14 mouse cellular contexts compared by ENCODE assay signal in the genomic region with DNA sequence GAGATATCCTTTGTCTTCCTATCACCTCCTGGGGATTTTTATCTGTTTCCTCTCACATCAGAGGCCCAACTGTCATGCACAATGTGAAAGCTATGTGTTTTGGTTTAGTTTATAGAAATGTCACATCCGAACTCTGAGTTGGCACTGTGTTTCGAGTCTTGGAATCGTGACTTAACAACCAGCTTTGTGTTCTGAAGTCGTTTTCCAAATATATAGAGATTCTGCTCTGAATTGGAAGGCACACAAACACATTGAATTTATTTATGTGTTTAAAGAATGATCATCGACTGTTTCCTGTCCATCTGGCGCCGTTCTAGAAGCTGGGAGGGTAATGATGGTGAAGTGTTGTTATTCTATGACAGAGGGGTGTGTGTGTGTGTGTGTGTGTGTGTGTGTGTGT.
DNase-seq lines count a peak whose midpoint lies in the region; ATAC-seq lines count a peak whose summit lies in the region.
"Had no signal": no experiment of that assay in that cellular context is flagged by ENCODE, and none has a peak within 500 bp of the region (broad histone marks: within the 10 kb centered on the region; RNA-seq: fewer than 3 reads in every experiment).

No protein-coding gene starts in this region.

- intact Hi-C loops in left cerebral cortex, postnatal 25 days (cut with DNase I): no loop called here
- intact Hi-C loops in left cerebral cortex, postnatal 4 days (cut with DNase I): no loop called here

- no peak for DNase-seq in hindbrain, embryonic 14.5 days (ENCODE audit: low spot score)
- peak; percentile 28 to 51 for DNase-seq in left cerebral cortex, postnatal 25 days (ENCODE audit: low spot score in 2 of 2)
- DNase-seq in left cerebral cortex, postnatal 4 days: no peak
- peak; percentile 65 to 73 for DNase-seq in right cerebral cortex, postnatal 10 days (ENCODE audit: low spot score in 2 of 2)
- DNase-seq in spleen, postnatal 10 days (ENCODE audit: low spot score in 2 of 2): no peak
- no peak for DNase-seq in liver, embryonic 11.5 days (ENCODE audit: low spot score)
- DNase-seq: cerebellum, adult 11-12 months; liver, postnatal 0 days; spleen, adult 18-20 months had no signal

- no peak overlapping the region for H3K4me2 ChIP-seq in hindbrain, embryonic 14.5 days (replicated peaks)
- no peak overlapping the region for H3K4me2 ChIP-seq in hindbrain, embryonic 13.5 days
- peak overlapping the region; percentile 6; the same call in 1 of the 2 replicates for H3K4me2 ChIP-seq in embryonic facial prominence, embryonic 15.5 days (replicated peaks)
- H3K4me2 ChIP-seq in liver, embryonic 11.5 days: no peak overlapping the region

- WGBS in hindbrain, embryonic 14.5 days: 75% methylated on average over 7 of the region's 7 CpGs
- WGBS in hindbrain, embryonic 13.5 days: 63% methylated on average over 7 of the region's 7 CpGs
- 32% methylated on average over 7 of the region's 7 CpGs for WGBS in embryonic facial prominence, embryonic 15.5 days
- 68% methylated on average over 7 of the region's 7 CpGs for WGBS in liver, embryonic 11.5 days

- ATAC-seq in hindbrain, embryonic 14.5 days (ENCODE audit: low FRiP score): no peak
- no peak for ATAC-seq in hindbrain, embryonic 13.5 days (ENCODE audit: low FRiP score)
- no peak for ATAC-seq in embryonic facial prominence, embryonic 15.5 days (ENCODE audit: insufficient number of reproducible peaks, low FRiP score, low TSS enrichment, low read depth)
- no peak for ATAC-seq in liver, embryonic 11.5 days (replicated peaks; ENCODE audit: low FRiP score)
- ATAC-seq: liver, postnatal 0 days; midbrain, embryonic 16.5 days; Patski had no signal

- H3K4me3 ChIP-seq in hindbrain, embryonic 14.5 days (replicated peaks; ENCODE audit: low read length): no peak overlapping the region
- H3K4me3 ChIP-seq in hindbrain, embryonic 13.5 days: no peak overlapping the region
- H3K4me3 ChIP-seq in embryonic facial prominence, embryonic 15.5 days (replicated peaks): no peak overlapping the region
- H3K4me3 ChIP-seq in liver, embryonic 11.5 days (ENCODE audit: low read depth, low read length): no peak overlapping the region
- H3K4me3 ChIP-seq: heart, embryonic 10.5 days had no signal

- no peaks in the 10 kb centered on the region for H3K27me3 ChIP-seq in hindbrain, embryonic 14.5 days (ENCODE audit: control insufficient read depth, insufficient read depth, low read length)
- H3K27me3 ChIP-seq in hindbrain, embryonic 13.5 days: no peaks in the 10 kb centered on the region
- H3K27me3 ChIP-seq in embryonic facial prominence, embryonic 15.5 days: no peaks in the 10 kb centered on the region
- no peaks in the 10 kb centered on the region for H3K27me3 ChIP-seq in liver, embryonic 11.5 days (replicated peaks; ENCODE audit: control insufficient read depth, insufficient read depth, low read length)

- H3K4me1 ChIP-seq in hindbrain, embryonic 14.5 days (replicated peaks; ENCODE audit: control insufficient read depth, insufficient read depth, low read length): peaks cover 20% of the 10 kb centered on the region; the same call in 1 of the 2 replicates
- peaks cover 20% of the 10 kb centered on the region for H3K4me1 ChIP-seq in hindbrain, embryonic 13.5 days (replicated peaks)
- peaks cover 29% of the 10 kb centered on the region for H3K4me1 ChIP-seq in embryonic facial prominence, embryonic 15.5 days
- H3K4me1 ChIP-seq in liver, embryonic 11.5 days (replicated peaks; ENCODE audit: control insufficient read depth, insufficient read depth, low read length): no peaks in the 10 kb centered on the region

- no peak overlapping the region for H3K9ac ChIP-seq in hindbrain, embryonic 14.5 days
- no peak overlapping the region for H3K9ac ChIP-seq in hindbrain, embryonic 13.5 days
- H3K9ac ChIP-seq in embryonic facial prominence, embryonic 15.5 days: no peak overlapping the region
- H3K9ac ChIP-seq in liver, embryonic 11.5 days (ENCODE audit: low read depth, low read length): no peak overlapping the region
- H3K9ac ChIP-seq: liver, postnatal 0 days had no signal

- H3K27ac ChIP-seq in hindbrain, embryonic 14.5 days: peak overlapping the region; percentile 28; the same call in 1 of the 2 replicates
- H3K27ac ChIP-seq in hindbrain, embryonic 13.5 days: no peak overlapping the region
- H3K27ac ChIP-seq in embryonic facial prominence, embryonic 15.5 days (replicated peaks): peak overlapping the region; percentile 49
- H3K27ac ChIP-seq in liver, embryonic 11.5 days (ENCODE audit: low read depth, low read length): no peak overlapping the region
- H3K27ac ChIP-seq: heart, embryonic 10.5 days had no signal

- H3K9me3 ChIP-seq in hindbrain, embryonic 14.5 days (ENCODE audit: control insufficient read depth, low read length): no peaks in the 10 kb centered on the region
- no peaks in the 10 kb centered on the region for H3K9me3 ChIP-seq in hindbrain, embryonic 13.5 days
- no peaks in the 10 kb centered on the region for H3K9me3 ChIP-seq in embryonic facial prominence, embryonic 15.5 days (replicated peaks)
- H3K9me3 ChIP-seq in liver, embryonic 11.5 days (ENCODE audit: control insufficient read depth, low read length): no peaks in the 10 kb centered on the region
- H3K9me3 ChIP-seq: heart, embryonic 10.5 days had no signal

- H3K36me3 ChIP-seq in hindbrain, embryonic 14.5 days (replicated peaks; ENCODE audit: control insufficient read depth, insufficient read depth): no peaks in the 10 kb centered on the region
- H3K36me3 ChIP-seq in hindbrain, embryonic 13.5 days: no peaks in the 10 kb centered on the region
- H3K36me3 ChIP-seq in embryonic facial prominence, embryonic 15.5 days: no peaks in the 10 kb centered on the region
- H3K36me3 ChIP-seq in liver, embryonic 11.5 days (ENCODE audit: control insufficient read depth, insufficient read depth, low read length): no peaks in the 10 kb centered on the region
- H3K36me3 ChIP-seq: heart, embryonic 10.5 days had no signal

Comparison
In these comparisons a context has a peak if more than half of its experiments do, and no peak if none do; other contexts are left out.
1. DNase-seq: peak in left cerebral cortex, postnatal 25 days (2 of 2) and right cerebral cortex, postnatal 10 days (2 of 2); none in hindbrain, embryonic 14.5 days (single experiment), left cerebral cortex, postnatal 4 days (single experiment), spleen, postnatal 10 days (0 of 2) and liver, embryonic 11.5 days (single experiment).
2. H3K27ac ChIP-seq: peak in hindbrain, embryonic 14.5 days (single experiment) and embryonic facial prominence, embryonic 15.5 days (single experiment); none in hindbrain, embryonic 13.5 days (single experiment) and liver, embryonic 11.5 days (single experiment).